Mouse (Mus musculus) MEL (cell line): ENCODE data around the gene Krt80. TPM values are rescaled to one million over a fixed set of nuclear protein-coding genes. Genes with fewer than 3 reads are reported as not detected.

Experiments used
- DNase-seq: peaks from one replicate; pipeline ENCODE4 v3.0.0; 2011; ENCODE audit warnings: low read depth, low spot score
- H3K27ac ChIP-seq: 2 replicates; pipeline ENCODE4 v1.5.1; 2012; ENCODE audit warnings: low read depth, mild to moderate bottlenecking, control low read depth, low read length, moderate library complexity; ENCODE audit not compliant: control insufficient read depth
- H3K27me3 ChIP-seq, 2 experiments: fragments of 150-350 bp in 1 of 2; sonication (generic) in 1 of 2; 2 replicates each; pipeline ENCODE4 v1.6.1; 2012; ENCODE audit warnings: low read length in 2 of 2, mild to moderate bottlenecking in 2 of 2, improper control_type of control experiment in 1 of 2, moderate library complexity in 1 of 2; ENCODE audit not compliant: insufficient read depth in 2 of 2, control insufficient read depth in 1 of 2
- H3K36me3 ChIP-seq, 2 experiments: 2 replicates each; pipeline ENCODE4 v1.6.1; 2012 to 2014; ENCODE audit warnings: low read length in 2 of 2, improper control_type of control experiment in 1 of 2, inconsistent platforms in 1 of 2, mild to moderate bottlenecking in 1 of 2; ENCODE audit not compliant: insufficient read depth in 2 of 2, control insufficient read depth in 1 of 2
- H3K4me1 ChIP-seq, 2 experiments: fragments of 150-350 bp in 1 of 2; sonication (generic) in 1 of 2; 2 replicates each; pipeline ENCODE4 v1.6.1; 2012; ENCODE audit warnings: low read length in 2 of 2, improper control_type of control experiment in 1 of 2, mild to moderate bottlenecking in 1 of 2; ENCODE audit not compliant: insufficient read depth in 2 of 2, control insufficient read depth in 1 of 2
- H3K4me3 ChIP-seq, 2 experiments: fragments of 150-350 bp in 1 of 2; sonication (generic) in 1 of 2; 2 replicates each; pipeline ENCODE4 v1.5.1; 2012; ENCODE audit warnings: low read depth in 2 of 2, low read length in 2 of 2, mild to moderate bottlenecking in 2 of 2, moderate library complexity in 2 of 2, control low read depth in 1 of 2, improper control_type of control experiment in 1 of 2; ENCODE audit not compliant: control insufficient read depth in 1 of 2, insufficient read depth in 1 of 2
- H3K79me2 ChIP-seq: 2 replicates; pipeline ENCODE4 v1.6.1; 2012; ENCODE audit warnings: mild to moderate bottlenecking, low read length, moderate library complexity; ENCODE audit not compliant: control insufficient read depth, poor library complexity, insufficient read depth
- H3K9ac ChIP-seq: 2 replicates; pipeline ENCODE4 v1.6.1; 2012; ENCODE audit warnings: low read depth, mild to moderate bottlenecking, control low read depth, low read length, moderate library complexity; ENCODE audit not compliant: control insufficient read depth, poor library complexity, severe bottlenecking
- H3K9me3 ChIP-seq: fragments of 150-350 bp; sonication (generic); replicated peaks from 2 replicates; pipeline ENCODE4 v1.6.1; 2012; ENCODE audit warnings: mild to moderate bottlenecking, low read length, improper control_type of control experiment, moderate library complexity; ENCODE audit not compliant: insufficient read depth
- CHD1 ChIP-seq: IDR thresholded peaks from 2 replicates; pipeline ENCODE4 v1.6.1; 2012; ENCODE audit warnings: low read depth, mild to moderate bottlenecking, inconsistent platforms, low read length, improper control_type of control experiment
- CHD2 ChIP-seq: IDR thresholded peaks from 2 replicates; pipeline ENCODE4 v1.6.1; 2011; ENCODE audit warnings: low read length, improper control_type of control experiment
- E2F4 ChIP-seq: IDR thresholded peaks from 2 replicates; pipeline ENCODE4 v1.6.1; 2011; ENCODE audit warnings: low read depth, low read length, improper control_type of control experiment, borderline replicate concordance
- ELF1 ChIP-seq: IDR thresholded peaks from 2 replicates; pipeline ENCODE4 v1.6.1; 2014; ENCODE audit warnings: low read depth, mild to moderate bottlenecking, inconsistent platforms, low read length, improper control_type of control experiment, moderate library complexity
- ETS1 ChIP-seq: IDR thresholded peaks from 2 replicates; pipeline ENCODE4 v1.6.1; 2012; ENCODE audit warnings: low read depth, mild to moderate bottlenecking, inconsistent platforms, low read length, improper control_type of control experiment, moderate library complexity
- GATA1 ChIP-seq: IDR thresholded peaks from 2 replicates; pipeline ENCODE4 v1.6.1; 2011; ENCODE audit warnings: low read depth, low read length, improper control_type of control experiment
- HCFC1 ChIP-seq: IDR thresholded peaks from 2 replicates; pipeline ENCODE4 v1.6.1; 2012; ENCODE audit warnings: low read depth, mild to moderate bottlenecking, inconsistent platforms, low read length, improper control_type of control experiment, moderate library complexity
- MAX ChIP-seq: IDR thresholded peaks from 2 replicates; pipeline ENCODE4 v1.6.1; 2011; ENCODE audit warnings: low read length, improper control_type of control experiment
- MAZ ChIP-seq: IDR thresholded peaks from 2 replicates; pipeline ENCODE4 v1.6.1; 2012; ENCODE audit warnings: low read depth, mild to moderate bottlenecking, inconsistent platforms, low read length, improper control_type of control experiment
- MEF2A ChIP-seq: IDR thresholded peaks from 2 replicates; pipeline ENCODE4 v1.6.1; 2014; ENCODE audit warnings: low read depth, mild to moderate bottlenecking, inconsistent platforms, low read length, improper control_type of control experiment; ENCODE audit not compliant: poor library complexity, insufficient replicate concordance, severe bottlenecking; ENCODE audit errors: extremely low read depth
- MXI1 ChIP-seq: IDR thresholded peaks from 2 replicates; pipeline ENCODE4 v1.6.1; 2011; ENCODE audit warnings: mild to moderate bottlenecking, low read depth, low read length, improper control_type of control experiment
- NELFE ChIP-seq: IDR thresholded peaks from 2 replicates; pipeline ENCODE4 v1.6.1; 2011; ENCODE audit warnings: low read depth, low read length, improper control_type of control experiment
- POLR2A ChIP-seq, 2 experiments: IDR thresholded peaks; 2 replicates each; pipeline ENCODE4 v1.6.1; 2011 to 2012; ENCODE audit warnings: low read length in 2 of 2, mild to moderate bottlenecking in 2 of 2, control low read depth in 1 of 2, improper control_type of control experiment in 1 of 2, low read depth in 1 of 2, moderate library complexity in 1 of 2; ENCODE audit not compliant: control insufficient read depth in 1 of 2, insufficient read depth in 1 of 2, poor library complexity in 1 of 2
- POLR2AphosphoS5 ChIP-seq: IDR thresholded peaks from 2 replicates; pipeline ENCODE4 v1.6.1; 2012; ENCODE audit warnings: low read depth, borderline replicate concordance, mild to moderate bottlenecking, inconsistent platforms, low read length, moderate library complexity, mixed read lengths
- RAD21 ChIP-seq: IDR thresholded peaks from 2 replicates; pipeline ENCODE4 v1.6.1; 2011; ENCODE audit warnings: mild to moderate bottlenecking, low read depth, low read length, improper control_type of control experiment
- RCOR1 ChIP-seq: IDR thresholded peaks from 2 replicates; pipeline ENCODE4 v1.6.1; 2012; ENCODE audit warnings: low read depth, mild to moderate bottlenecking, inconsistent platforms, low read length, improper control_type of control experiment
- SMC3 ChIP-seq: IDR thresholded peaks from 2 replicates; pipeline ENCODE4 v1.6.1; 2011; ENCODE audit warnings: low read depth, low read length, improper control_type of control experiment
- TCF12 ChIP-seq: IDR thresholded peaks from 2 replicates; pipeline ENCODE4 v1.6.1; 2014; ENCODE audit warnings: low read depth, mild to moderate bottlenecking, inconsistent platforms, low read length, improper control_type of control experiment, moderate library complexity
- USF1 ChIP-seq: IDR thresholded peaks from 2 replicates; pipeline ENCODE4 v1.6.1; 2014; ENCODE audit warnings: low read depth, mild to moderate bottlenecking, inconsistent platforms, low read length, improper control_type of control experiment, moderate library complexity
- ZC3H11A ChIP-seq: IDR thresholded peaks from 2 replicates; pipeline ENCODE4 v1.6.1; 2012; ENCODE audit warnings: low read depth, mild to moderate bottlenecking, inconsistent platforms, low read length, improper control_type of control experiment
- ZNF384 ChIP-seq: IDR thresholded peaks from 2 replicates; pipeline ENCODE4 v1.6.1; 2012; ENCODE audit warnings: low read depth, mild to moderate bottlenecking, inconsistent platforms, low read length, improper control_type of control experiment
- polyA plus RNA-seq, 2 experiments: library from polyadenylated mRNA; stranded (reverse) in 1 of 2; unstranded in 1 of 2; fragments of >175 nt in 1 of 2; fragments of >200 nt in 1 of 2; gene quantifications; 2 replicates each; pipeline versions ENCODE4 v1.2.1 to v1.2.4; 2012; ENCODE audit warnings: low replicate concordance in 2 of 2, low read depth in 1 of 2; ENCODE audit not compliant: insufficient read length in 2 of 2, insufficient read depth in 1 of 2, missing spikeins in 1 of 2
- total RNA-seq: library from RNA; depleted of rRNA; stranded (reverse); fragments of 300-350 nt; gene quantifications from 2 replicates; pipeline ENCODE4 v1.2.3, GENCODE M21; 2012

Gene Krt80
- total and polyA plus RNA-seq, 3 experiments, result not detected

- Histone ChIP-seq H3K4me1 (no peaks in the 10 kb centered on the region), H3K27me3 (peaks cover 0 to 2% of the 10 kb centered on the region in 2 experiments; a peak in 2 of 4 replicates), H3K27ac (no peak overlapping the region), H3K79me2 (no peaks in the 10 kb centered on the region), H3K36me3 (no peaks in the 10 kb centered on the region), H3K4me3 (no peak overlapping the region), H3K9me3 (no peaks in the 10 kb centered on the region), H3K9ac (no peak overlapping the region)
- no peak for DNase-seq
- no peak for TF ChIP-seq ETS1
- TF ChIP-seq TCF12, result no peak
- TF ChIP-seq ZNF384, result no peak
- TF ChIP-seq HCFC1, result no peak
- no peak for TF ChIP-seq RCOR1
- no peak for TF ChIP-seq POLR2AphosphoS5
- no peak for TF ChIP-seq CHD1
- TF ChIP-seq NELFE, result no peak
- TF ChIP-seq POLR2A (IDR thresholded peaks at IDR 0.05; ENCODE audit: control insufficient read depth in 1 of 2, insufficient read depth in 1 of 2, low read depth in 1 of 2, low read length in 2 of 2, poor library complexity in 1 of 2), result no peak
- no peak for TF ChIP-seq USF1
- TF ChIP-seq ELF1, result no peak
- TF ChIP-seq GATA1, result no peak
- no peak for TF ChIP-seq MAX
- no peak for TF ChIP-seq MAZ
- no peak for TF ChIP-seq RAD21
- no peak for TF ChIP-seq E2F4
- no peak for TF ChIP-seq MXI1
- no peak for TF ChIP-seq ZC3H11A
- TF ChIP-seq SMC3, result no peak
Observed at GRCm38 (mm10) chr15:101392251-101392650, 22.3 kb upstream of the Krt80 start.

GRCm38 (mm10) chr15:101390203-101390602 lies 20.2 kb upstream of the Krt80 start:
- Histone ChIP-seq H3K9me3 (no peaks in the 10 kb centered on the region), H3K27me3 (no peaks in the 10 kb centered on the region), H3K9ac (no peak overlapping the region), H3K4me3 (no peak overlapping the region), H3K4me1 (no peaks in the 10 kb centered on the region), H3K27ac (no peak overlapping the region), H3K36me3 (no peaks in the 10 kb centered on the region), H3K79me2 (no peaks in the 10 kb centered on the region)
- DNase-seq, result no peak
- TF ChIP-seq CHD2 (no peak), MAZ (no peak), MEF2A (no peak)
